Mouse (Mus musculus): ENCODE measurements around the gene Olfr550.
"Not testable (repeated sequence)": the region's sequence is repeated elsewhere in the genome, so short reads cannot be mapped to it uniquely, and the experiment has no call there.

The Olfr550 gene

DNA sequence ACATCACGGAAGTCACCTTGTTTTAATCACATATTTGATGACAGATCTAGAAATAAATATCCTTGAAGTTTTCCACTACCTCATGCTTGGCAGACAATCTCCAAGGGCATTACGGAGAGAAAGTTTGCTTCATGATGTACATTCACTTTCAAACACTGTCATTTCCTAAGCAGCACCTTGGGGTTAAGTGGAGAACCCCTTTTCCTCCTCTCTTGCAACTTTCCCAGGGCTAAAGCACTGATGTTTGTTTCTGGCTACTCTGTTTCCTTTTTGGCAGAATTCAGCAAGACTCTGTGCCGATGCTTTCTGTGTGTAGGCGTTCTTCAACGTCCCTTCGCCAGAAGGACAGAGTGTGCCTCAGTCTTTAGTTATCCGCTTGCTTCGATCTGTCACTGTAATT lies at the start of gene Olfr550:
TSS of gene Olfr550 (plus strand) at position 301 of the 400 bp plus-strand sequence.
- DNase-seq (ENCODE audit: low spot score in 2 of 2): no peak

DNA sequence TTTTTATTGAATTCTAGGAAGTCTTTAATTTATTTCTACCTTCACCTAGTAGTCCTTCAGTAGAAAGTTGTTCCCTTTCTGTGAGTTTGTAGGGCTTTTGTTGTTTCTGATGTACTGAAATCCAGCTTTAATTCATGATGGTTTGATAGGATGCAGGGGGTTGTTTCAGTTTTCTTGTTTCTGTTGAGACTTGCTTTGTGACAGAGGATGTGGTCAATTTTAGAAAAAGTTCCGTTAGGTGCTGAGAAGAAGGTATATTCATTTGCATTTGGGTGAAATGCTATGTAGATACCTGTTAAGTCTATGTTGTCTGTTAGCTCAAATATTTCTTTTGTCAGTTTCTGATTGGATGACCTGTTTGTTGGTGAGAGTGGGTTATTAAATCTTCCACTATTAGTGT lies 42.2 kb upstream of the Olfr550 start:
- DNase-seq (ENCODE audit: low spot score in 2 of 2): no peak

DNA sequence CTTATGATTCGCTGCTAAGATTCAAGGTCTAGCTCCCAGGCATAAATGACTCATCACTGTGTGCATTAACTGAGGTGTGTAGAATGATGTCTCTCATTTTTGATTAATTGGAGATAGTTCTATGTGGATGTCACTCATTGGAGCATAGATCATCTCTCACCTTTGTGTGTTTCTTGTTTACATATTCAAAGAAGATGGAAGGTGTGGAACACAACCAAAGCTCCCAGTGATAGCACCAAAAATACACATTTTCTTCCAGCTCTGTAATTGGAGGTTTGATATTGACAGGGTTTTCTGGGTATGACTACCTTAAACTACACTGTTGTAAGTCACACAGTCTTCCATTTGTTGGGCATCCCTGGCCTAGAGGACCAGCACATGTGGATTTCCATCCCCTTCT lies 36.8 kb upstream of the Olfr550 start, which contains the start of gene Olfr547:
TSS of gene Olfr547 (plus strand) at position 301 of the 400 bp plus-strand sequence.
- DNase-seq (ENCODE audit: low spot score in 2 of 2): no peak

DNA sequence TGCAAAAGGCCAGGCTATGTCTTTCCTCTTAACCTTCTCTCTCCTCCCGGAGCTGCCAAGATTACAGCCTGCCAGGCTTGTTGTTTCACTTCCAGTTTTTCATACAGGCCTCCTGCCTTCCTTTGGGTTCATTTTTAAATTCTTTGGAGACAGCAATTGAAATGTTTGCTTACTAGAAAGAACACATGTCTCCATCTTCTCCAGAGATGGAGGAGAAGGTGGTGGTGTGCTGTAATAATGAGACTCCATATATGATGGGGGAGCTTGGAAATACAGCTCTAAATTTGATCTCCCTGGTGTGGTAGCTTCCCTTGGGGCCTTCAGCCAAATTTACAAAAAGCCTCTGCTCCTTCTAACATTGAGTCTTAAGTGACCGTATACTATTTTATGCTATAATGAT lies 30.6 kb upstream of the Olfr550 start, which contains the start of gene Olfr548-ps1:
TSS of gene Olfr548-ps1 (plus strand) at position 301 of the 400 bp plus-strand sequence.
- no peak for DNase-seq (ENCODE audit: low spot score in 2 of 2)

DNA sequence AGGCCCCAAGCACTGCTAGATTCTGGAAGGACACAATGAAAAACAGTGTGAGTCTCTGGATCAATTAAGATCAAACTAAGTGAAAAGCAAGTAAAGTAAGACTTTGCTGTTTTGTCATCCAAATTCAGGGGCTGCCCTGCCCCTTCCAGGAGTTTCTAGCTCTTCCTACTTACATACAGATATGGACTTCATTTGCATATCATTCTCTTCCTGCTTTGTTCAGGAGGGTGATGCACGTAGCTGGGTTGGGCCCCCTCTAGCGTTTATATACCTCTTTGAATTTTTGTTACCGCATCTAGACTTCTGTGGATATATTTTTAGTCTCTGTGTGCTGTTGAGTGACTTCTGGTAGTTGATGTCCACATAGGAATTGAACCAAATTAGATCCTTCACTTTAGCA lies 30.0 kb upstream of the Olfr550 start:
- DNase-seq (ENCODE audit: low spot score in 2 of 2): no peak

DNA sequence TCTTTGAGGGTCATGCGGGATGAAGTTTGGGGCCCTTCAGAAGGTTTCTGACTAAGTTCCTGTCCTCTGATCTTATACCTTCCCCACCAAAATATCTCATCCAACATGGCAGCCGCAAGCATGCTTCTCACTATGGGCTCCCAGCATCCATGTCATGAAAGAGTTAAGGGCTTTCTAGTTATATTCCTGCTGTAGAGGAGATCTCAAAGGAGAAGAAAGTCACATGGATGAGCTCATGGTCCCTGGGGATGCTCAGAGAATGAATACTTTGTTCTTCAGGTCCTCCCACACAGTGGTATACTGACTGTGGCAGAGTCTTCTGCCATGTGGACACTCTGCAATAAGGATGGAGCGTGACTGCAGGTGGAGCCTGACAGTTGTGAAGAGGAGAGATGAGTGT lies 21.7 kb upstream of the Olfr550 start, which contains the start of gene Olfr549:
TSS of gene Olfr549 (plus strand) at position 301 of the 400 bp plus-strand sequence.
- DNase-seq (ENCODE audit: low spot score in 2 of 2): no peak

DNA sequence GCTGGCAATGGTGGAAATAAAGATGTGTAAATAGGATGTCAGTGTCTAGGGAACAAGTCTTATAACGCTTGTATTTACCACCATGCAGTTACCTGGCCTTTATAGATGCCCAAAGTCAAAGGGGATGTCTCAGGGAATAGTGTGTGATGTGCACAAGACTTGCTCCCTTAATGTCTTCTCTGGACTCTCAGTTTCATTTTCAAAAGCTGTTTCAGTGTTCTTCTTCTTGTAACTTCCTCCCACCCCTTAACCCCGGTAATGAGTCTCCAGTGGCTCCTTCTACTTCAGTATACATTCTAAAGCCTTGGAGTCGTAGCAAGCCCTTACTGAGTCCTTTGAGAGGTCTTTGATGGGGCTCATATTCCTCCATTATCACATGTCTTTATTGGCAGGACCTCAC lies 18.0 kb upstream of the Olfr550 start:
- DNase-seq (ENCODE audit: low spot score in 2 of 2): no peak

DNA sequence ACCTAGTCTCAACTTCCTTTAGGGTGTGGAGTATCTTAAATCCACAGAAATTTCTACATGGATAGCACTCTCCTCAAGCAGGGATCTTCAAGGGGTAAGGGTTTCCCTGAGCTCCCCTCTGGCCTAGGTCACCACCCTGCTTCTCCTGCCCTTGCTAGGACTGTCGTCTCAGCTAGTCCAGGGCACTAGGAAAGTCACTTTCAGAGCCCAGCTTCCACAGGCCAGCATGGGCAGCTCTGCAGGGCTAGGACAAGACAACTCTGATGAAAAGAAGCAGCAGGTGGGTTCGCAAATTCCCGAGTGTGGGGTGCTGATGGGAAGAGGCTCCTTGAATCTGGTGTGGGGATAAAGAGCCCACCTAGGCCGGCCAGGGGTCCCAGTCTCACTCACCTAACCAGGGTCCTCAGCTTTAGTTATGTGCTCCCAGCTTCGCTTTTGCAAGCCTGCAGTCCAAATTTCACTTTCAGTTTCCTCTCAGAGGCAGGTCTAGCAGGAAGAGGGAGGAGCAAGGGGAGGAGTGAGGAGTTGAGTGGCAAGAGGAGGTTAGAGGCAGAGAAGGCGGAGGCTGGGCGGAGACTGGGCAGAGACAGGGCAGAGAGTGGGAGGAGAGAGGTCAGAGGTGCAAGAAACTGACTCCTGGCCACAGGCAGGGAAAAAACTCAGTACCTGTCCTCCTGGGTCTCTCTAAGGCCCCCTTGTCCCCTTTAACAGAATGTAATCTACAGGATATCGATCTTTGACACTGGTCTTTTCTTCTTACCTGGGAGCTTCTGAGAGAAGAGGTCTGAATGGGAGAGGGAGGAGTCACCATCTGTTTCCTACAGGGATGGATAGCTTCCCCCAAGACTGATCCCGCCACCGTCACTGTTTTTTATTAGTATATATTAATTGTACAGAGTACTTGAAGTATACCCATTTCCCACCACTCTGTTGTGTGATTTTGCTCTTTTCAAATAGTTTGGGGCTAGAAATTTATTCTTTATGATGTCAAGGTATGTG lies 5.9 kb upstream of the Olfr550 start, which contains the start of gene Trim21:
TSS of gene Trim21 (minus strand) at position 488 of the 999 bp plus-strand sequence.
- DNase-seq (ENCODE audit: low spot score in 2 of 2): peak in 1 of 2 experiments; percentile 37

DNA sequence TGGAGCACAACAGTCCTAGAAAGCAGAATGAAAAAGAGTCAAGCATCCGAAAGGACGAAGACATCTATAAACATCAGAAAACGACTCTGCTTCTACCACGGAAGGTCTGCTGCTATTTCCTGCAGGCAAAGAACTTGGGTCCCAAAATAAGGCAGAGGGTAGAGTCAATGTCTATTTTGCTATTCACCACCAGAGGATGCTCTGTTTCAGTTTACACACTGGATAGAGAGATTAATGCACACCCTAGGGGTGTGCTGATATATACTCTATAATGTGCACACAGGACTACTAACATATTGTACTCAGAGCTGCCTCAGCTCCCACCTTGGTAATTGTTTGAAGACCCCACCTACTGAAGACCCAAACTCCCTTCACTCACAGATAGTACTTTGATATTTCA lies 5.0 kb upstream of the Olfr550 start:
- DNase-seq (ENCODE audit: low spot score in 2 of 2): no peak

DNA sequence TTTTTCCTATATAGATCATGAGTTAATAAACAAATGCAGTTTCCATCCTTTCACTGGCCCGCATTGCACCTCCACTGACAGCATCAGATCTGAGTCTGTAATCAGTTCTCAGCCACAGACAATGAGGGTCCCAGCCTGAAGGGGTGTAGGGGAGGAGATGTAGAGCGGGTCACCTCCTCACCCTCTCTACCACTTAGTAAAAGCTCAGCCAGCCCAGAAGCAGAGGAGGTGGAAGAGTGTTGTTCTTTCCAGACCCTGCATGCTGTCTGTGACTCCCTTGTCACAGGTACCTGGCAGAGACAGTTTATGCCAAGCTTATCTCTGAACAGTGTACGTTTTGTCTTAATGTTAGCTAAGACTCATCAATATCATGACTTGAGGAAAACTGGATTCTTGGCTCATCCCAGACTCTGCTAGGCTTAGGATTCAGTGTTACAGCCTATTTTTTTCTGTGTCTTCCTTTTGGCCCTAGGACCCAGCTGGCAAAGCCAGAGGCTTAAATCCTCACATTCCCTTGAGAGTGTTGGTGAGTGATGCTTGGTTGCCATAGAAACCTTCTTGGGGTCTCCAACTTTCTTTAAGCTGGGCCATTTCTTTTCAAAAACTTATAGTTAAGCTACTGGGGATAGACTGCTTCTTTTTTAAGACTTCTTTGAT lies 2.1 kb downstream of the Olfr550 start:
- no peak for DNase-seq (ENCODE audit: low spot score in 2 of 2)

DNA sequence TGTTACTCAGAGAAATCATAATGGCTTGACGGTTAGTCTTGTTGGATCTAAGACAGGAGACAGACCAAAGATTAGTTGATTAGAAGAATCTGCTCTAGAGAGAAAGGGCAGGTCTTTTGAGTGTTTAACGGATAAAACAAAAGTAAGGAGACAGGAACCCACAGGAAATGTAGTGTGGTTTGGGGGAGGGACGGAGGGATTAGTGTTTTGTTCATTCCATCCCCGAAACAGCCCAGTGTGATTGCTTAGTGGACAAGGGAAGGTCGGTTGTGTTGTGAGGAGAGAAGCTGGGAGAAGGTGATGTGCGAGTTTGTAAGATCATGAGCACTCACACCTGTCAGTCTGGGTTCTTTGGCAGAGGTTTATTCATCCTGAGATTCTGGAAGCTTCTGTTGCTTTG lies 4.8 kb downstream of the Olfr550 start:
- no peak for DNase-seq (ENCODE audit: low spot score in 2 of 2)

DNA sequence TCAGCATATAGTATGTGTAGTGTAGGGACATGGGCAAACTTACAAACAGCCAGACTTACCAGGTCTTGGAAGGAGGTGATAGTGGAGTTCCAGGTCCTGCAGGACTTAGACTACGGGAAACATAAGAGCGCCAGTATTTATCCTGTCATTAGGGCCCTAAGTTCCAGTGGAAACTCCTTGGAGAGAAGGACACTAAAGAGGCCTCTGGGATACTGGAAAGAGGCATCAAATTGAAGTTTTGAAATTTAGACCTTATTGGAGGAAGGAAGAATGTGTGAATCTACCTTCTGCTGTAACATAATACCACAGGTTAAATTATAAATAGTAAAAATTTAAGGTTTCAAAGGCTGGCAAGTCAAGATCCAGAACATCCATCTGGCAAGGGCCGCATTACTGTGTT lies 20.5 kb downstream of the Olfr550 start, which contains the start of gene Olfr551:
TSS of gene Olfr551 (minus strand) at position 101 of the 400 bp plus-strand sequence.
- no peak for DNase-seq (ENCODE audit: low spot score in 2 of 2)

DNA sequence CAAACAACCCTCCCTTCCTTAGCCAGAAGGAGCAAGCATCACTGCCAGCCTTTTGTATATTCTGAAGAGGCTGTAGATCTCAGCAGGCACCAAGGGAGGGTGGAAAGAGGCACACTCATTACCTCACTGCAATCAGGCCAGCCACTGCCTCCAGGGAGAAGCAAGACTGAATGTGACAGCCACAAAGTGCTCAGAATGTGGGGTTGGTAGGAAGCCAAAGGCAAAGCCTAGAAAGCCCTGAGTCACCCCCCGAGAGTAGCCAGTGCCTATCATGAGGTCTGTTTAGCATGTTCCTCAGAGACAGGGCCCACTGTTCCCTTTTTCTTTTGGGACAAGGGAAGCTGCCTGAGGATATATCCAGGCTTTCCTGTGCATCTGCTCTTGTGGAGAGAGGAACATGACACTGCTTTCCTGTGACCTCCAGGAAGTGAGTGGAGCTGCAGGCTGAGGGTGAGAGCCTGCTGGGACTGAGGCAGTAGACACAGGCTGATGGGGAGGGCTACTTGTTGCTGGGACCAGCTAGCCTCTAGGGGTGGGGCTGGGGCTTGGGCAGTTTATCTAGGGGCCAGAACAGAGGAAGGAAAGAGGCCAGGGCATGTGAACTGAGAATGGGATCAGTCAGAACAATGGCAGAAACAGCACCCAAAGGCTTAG lies 26.3 kb downstream of the Olfr550 start, which contains the start of gene Olfr552:
TSS of gene Olfr552 (plus strand) at position 393 of the 654 bp plus-strand sequence.
- DNase-seq (ENCODE audit: low spot score in 2 of 2): no peak

DNA sequence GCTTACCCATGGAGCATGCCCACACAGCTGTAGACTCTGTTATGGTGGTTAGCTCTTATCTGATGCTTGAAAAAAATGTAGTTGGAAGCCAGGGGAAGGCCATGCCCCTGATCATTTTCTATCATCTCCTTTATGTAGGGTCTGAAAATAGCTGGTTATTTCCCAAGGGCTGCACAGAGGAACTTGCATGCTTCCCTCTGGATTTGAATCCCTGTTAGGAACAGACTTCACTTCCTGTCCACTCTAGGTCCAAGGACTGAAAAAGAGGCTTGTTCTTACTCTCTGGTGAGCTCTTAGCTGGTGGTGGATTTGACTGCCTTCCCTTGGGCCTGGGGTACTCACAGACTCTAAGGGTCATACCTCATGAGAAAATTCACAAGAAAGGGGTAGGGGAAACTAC lies 46.9 kb downstream of the Olfr550 start, which contains the start of gene Olfr553:
TSS of gene Olfr553 (minus strand) at position 101 of the 400 bp plus-strand sequence.
- DNase-seq (ENCODE audit: low spot score in 2 of 2): no peak

DNA sequence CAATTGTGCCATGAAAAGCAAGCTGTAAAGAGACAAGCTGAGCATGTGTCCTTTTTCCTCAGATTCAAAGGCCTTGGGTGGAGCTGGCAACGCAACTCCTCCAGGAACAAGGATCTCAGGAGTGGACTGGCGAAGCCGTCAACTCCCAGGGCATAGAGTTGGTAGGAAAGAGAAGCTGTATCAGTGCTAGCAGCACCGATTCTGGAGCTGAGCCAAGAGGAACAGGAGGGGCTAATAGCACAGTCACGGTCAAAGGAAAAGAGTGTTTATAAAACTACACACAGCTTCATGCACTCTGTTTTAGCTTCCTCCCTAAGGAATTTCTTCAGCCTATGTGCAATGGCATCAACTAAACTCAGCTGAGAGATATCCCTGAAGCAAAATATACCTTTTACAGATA lies 48.4 kb downstream of the Olfr550 start:
- no peak for DNase-seq (ENCODE audit: low spot score in 2 of 2)

DNA sequence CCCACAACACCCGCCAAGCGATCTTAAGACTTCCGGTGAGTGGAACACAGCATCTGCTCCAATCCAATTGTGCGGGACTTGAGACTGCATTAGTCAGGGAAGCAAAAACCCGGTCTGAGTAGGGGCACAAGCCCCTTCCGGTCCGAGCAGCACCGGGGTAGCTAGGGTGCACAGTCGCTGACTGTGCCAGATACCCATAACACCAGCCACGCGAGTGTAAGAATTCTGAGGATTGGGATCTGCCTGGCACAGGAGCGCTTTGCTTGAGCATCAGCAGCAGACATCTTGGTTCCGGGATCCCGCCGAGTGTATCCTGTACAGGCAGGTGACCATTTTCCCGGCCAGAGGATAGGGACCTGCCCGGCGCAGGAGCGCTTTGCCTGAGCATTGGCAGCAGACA lies 49.1 kb downstream of the Olfr550 start:
- not testable (repeated sequence) for DNase-seq (ENCODE audit: low spot score in 2 of 2)
